Mouse (Mus musculus) intestine, embryonic 16.5 days (tissue): ENCODE data around the gene Suclg1. TPM values are rescaled to one million over a fixed set of nuclear protein-coding genes. Genes with fewer than 3 reads are reported as not detected.

Experiments
- ATAC-seq: fragments of 200-750 bp; cut with Nextera tagmentation; 2 replicates; pipeline ENCODE4 v1.8.0; 2017; ENCODE audit warnings: moderate TSS enrichment, moderate library complexity
- H3K27ac ChIP-seq: fragments of 300-500 bp; sonication (generic); 2 replicates; pipeline ENCODE4 v1.5.1; 2014; ENCODE audit warnings: mild to moderate bottlenecking, low read length
- H3K27me3 ChIP-seq: fragments of 300-500 bp; sonication (generic); replicated peaks from 2 replicates; pipeline ENCODE4 v1.6.1; 2014; ENCODE audit warnings: low read length, control low read depth, mixed read lengths; ENCODE audit not compliant: control insufficient read depth, insufficient read depth
- H3K36me3 ChIP-seq: fragments of 300-500 bp; sonication (generic); 2 replicates; pipeline ENCODE4 v1.6.1; 2014; ENCODE audit warnings: low read length, control low read depth; ENCODE audit not compliant: control insufficient read depth, insufficient read depth
- H3K4me1 ChIP-seq: fragments of 300-500 bp; sonication (generic); 2 replicates; pipeline ENCODE4 v1.6.1; 2014; ENCODE audit warnings: low read length, control low read depth, mixed read lengths; ENCODE audit not compliant: control insufficient read depth, insufficient read depth
- H3K4me2 ChIP-seq: fragments of 300-500 bp; sonication (generic); 2 replicates; pipeline ENCODE4 v1.6.1; 2014; ENCODE audit warnings: low read depth, low read length, control low read depth
- H3K4me3 ChIP-seq: fragments of 300-500 bp; sonication (generic); 2 replicates; pipeline ENCODE4 v1.5.1; 2014; ENCODE audit warnings: mild to moderate bottlenecking, low read length
- H3K9ac ChIP-seq: fragments of 300-500 bp; sonication (generic); 2 replicates; pipeline ENCODE4 v1.6.1; 2014; ENCODE audit warnings: low read depth, low read length
- H3K9me3 ChIP-seq: fragments of 300-500 bp; sonication (generic); 2 replicates; pipeline ENCODE4 v1.6.1; 2016; ENCODE audit warnings: low read length, control low read depth; ENCODE audit not compliant: control insufficient read depth
- WGBS: fragments of 180-500 bp; shearing (Covaris S2); extraction: QIAGEN DNeasy Blood & Tissue Kit; methylation state at CpG from one replicate; pipeline ENCODE4 v1.1.7; 2014; 5-methylcytosine and 5-hydroxymethylcytosine counted together
- polyA plus RNA-seq: library from polyadenylated mRNA; unstranded; fragments of >200 nt; fragmentation: Nextera tagmentation; extraction: Ambion mirVana; gene quantifications from 2 replicates; pipeline ENCODE4 v1.2.1, GENCODE M21; 2015

Gene Suclg1
- polyA plus RNA-seq, 1 experiment from 2014 or later: 371 TPM

DNA sequence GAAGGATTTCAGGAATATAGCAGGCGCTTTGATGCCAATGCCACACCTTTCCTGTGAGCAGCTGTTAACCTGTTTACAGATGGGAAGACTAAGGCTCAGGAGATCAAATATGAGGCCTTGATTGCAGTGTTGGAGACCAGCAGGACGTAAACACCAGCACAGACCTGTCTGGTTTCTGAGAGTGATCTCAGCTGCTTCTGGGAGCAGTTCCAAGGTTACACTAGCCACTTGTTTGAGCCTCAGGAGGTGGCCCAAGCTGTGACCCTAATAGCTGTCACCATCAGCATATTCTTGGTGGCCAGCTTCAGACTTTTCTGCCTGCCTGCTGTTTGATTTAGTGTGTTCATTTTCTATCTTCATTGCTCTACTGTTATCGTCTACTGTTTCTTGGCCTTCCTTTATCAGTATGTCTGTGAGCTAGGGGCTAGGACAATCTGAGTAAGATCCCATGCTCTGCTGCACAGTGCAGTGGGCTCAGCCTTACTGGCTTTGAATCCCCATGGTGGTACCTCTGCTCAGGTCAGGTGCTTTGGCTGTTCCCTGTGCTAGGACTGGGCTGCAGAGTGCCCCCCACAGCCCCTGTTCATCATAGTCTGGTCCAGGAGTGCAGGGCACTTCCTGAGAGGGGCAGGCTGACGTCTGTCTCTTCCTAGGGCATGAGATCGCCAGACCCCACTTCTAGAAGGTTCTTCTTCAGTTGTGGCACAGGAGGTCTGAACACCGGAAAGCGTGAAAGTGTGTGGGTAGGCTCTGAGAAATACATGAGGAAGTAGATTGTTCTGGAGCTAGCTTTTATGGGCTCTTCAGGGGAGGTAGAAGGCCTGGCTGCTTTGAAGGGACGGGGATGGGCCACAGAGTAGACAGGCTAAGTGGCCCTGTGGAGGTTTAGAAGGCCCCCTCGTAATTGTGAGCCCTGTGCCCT is 6.4 kb downstream of the Suclg1 start:
- 70% methylated on average over 9 of the region's 9 CpGs for WGBS
- Histone ChIP-seq H3K9ac (no peak overlapping the region), H3K9me3 (no peaks in the 10 kb centered on the region), H3K27me3 (no peaks in the 10 kb centered on the region), H3K27ac (peak overlapping the region; percentile 5; the same call in 1 of the 2 replicates), H3K4me2 (no peak overlapping the region), H3K36me3 (peaks cover 6% of the 10 kb centered on the region; the same call in 1 of the 2 replicates), H3K4me3 (no peak overlapping the region), H3K4me1 (peaks cover 36% of the 10 kb centered on the region)
- ATAC-seq: peak; percentile 22; the same call in 1 of the 2 replicates

DNA sequence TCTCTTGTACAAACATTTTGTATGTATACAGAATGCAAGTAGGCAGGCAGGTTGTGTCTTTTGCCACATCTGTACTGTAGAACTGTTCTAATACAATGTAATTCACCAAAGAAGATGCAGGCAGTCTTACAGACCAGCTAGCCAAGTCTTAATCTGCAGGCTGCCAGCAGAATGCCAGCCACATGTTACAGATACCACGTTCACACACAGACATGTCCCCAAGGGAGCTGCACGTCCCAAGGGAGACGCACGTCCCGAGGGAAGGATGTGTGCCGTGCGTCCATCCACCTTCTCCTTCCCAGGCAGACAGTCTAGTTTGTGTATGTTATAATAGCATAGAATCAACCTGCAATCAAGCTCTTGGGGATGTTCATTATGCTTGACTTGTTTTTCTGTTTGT is 8.9 kb downstream of the Suclg1 start:
- H3K27ac ChIP-seq: no peak overlapping the region; the same call in 1 of the 2 replicates
- no peaks in the 10 kb centered on the region for H3K27me3 ChIP-seq
- H3K4me1 ChIP-seq: peaks cover 24% of the 10 kb centered on the region
- no peaks in the 10 kb centered on the region for H3K9me3 ChIP-seq
- 87% methylated on average over 7 of the region's 7 CpGs for WGBS
- no peak overlapping the region for H3K4me2 ChIP-seq
- ATAC-seq: no peak
- H3K36me3 ChIP-seq: peaks cover 12% of the 10 kb centered on the region
- no peak overlapping the region for H3K4me3 ChIP-seq
- no peak overlapping the region for H3K9ac ChIP-seq

DNA sequence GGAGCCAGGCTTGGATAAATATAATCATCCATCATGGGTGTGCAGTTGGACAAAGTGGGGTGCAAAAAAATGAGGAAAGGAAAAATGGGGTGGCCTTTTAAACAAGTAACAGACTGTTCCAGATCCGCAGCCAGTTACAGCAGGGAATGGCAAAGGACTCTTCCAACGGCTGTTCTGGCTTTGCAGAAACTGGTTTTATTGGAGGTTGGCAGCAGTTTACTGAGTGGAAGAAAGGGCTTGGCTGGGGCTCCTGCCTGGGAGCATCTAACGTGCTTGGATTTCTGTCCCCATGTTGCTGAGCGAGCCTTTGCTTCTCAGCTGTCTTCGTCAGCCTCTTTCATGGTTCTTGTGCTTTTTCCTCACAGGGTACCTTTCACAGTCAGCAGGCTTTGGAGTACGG is 11.9 kb downstream of the Suclg1 start:
- Histone ChIP-seq H3K27me3 (no peaks in the 10 kb centered on the region), H3K9ac (no peak overlapping the region), H3K27ac (no peak overlapping the region), H3K9me3 (no peaks in the 10 kb centered on the region), H3K4me3 (no peak overlapping the region), H3K4me1 (peaks cover 3% of the 10 kb centered on the region; the same call in 1 of the 2 replicates), H3K4me2 (no peak overlapping the region), H3K36me3 (peaks cover 18% of the 10 kb centered on the region)
- ATAC-seq: no peak
- 85% methylated on average over 6 of the region's 6 CpGs for WGBS

DNA sequence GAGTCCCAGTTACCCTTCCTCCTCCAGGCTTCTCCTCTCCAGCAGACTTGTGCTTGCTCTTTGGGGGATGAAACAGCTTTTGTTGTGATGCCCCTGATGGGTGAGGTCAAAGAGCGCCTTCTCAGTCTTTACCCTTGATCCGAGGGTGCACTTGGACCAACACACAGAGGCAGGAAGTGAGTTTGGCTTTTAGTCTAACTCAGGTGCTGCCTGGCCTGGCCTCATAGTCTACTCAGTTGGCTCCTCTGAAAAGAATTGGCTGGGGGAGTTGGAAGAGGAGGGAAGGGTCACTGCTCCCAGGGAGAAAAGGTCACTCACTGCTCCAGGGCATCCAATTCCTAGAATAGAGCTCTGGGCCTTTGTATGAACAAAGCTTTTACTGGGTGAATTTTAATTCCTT is 16.6 kb downstream of the Suclg1 start:
- Histone ChIP-seq H3K9ac (no peak overlapping the region), H3K27ac (no peak overlapping the region), H3K36me3 (peaks cover 24% of the 10 kb centered on the region), H3K4me3 (no peak overlapping the region), H3K4me2 (no peak overlapping the region), H3K27me3 (no peaks in the 10 kb centered on the region), H3K4me1 (no peaks in the 10 kb centered on the region), H3K9me3 (no peaks in the 10 kb centered on the region)
- 75% methylated on average over 2 of the region's 2 CpGs for WGBS
- no peak for ATAC-seq

DNA sequence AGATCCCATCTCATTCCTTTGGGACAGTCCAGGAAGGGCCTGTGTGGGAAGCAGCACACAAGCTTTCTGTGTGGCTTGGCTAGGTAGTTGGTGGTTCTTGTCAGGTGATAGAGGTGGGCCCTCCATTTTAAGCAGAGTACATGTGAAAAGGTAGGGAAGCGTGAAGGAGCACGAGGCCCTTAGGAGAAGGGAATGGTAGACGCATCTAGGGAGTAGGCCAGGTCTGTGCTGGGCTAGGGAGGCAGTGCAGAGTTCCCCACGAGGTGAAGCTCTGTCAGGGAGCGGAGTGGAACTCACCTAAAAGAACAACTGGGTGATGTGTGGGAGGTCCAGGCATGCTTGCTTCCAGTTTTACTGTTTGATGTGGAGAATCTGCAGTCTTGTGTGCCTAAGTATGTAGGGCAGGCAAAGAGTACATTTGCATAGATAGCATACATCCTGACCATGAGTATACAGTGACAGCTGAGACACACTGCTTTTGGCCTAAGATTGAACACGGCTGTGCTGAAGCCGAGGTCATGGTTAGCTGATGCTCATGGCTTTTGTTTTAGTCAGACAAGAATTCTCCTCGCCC is 19.6 kb downstream of the Suclg1 start:
- Histone ChIP-seq H3K4me1 (no peaks in the 10 kb centered on the region), H3K27ac (no peak overlapping the region), H3K36me3 (peaks cover 40% of the 10 kb centered on the region), H3K4me2 (no peak overlapping the region), H3K27me3 (no peaks in the 10 kb centered on the region), H3K9ac (no peak overlapping the region), H3K9me3 (no peaks in the 10 kb centered on the region), H3K4me3 (no peak overlapping the region)
- WGBS: 93% methylated on average over 8 of the region's 8 CpGs
- no peak for ATAC-seq

DNA sequence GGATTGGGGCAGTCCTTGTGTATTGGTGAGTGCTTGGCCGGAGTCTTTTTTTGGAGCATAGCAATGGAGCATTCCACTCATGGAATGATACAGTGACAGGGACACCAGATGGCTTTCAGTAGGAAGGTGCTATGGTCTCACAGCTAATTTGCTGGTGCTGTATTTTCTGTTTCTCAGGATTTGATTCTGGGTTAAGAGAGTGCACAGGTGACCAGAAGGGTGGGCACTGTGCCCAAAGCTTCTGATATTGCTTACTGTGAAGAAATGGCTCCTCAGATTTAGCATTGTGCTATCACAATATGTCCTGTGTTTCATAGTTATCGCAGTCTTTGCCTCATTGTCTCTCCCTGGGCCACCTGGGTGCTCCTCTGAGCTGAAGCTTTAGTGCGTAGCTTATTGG is 21.2 kb downstream of the Suclg1 start:
- Histone ChIP-seq H3K4me2 (no peak overlapping the region), H3K4me1 (no peaks in the 10 kb centered on the region), H3K27ac (no peak overlapping the region), H3K36me3 (peaks cover 44% of the 10 kb centered on the region), H3K27me3 (no peaks in the 10 kb centered on the region), H3K4me3 (no peak overlapping the region), H3K9ac (no peak overlapping the region), H3K9me3 (no peaks in the 10 kb centered on the region)
- WGBS: 88% methylated on average over 3 of the region's 3 CpGs
- ATAC-seq: no peak; the same call in 1 of the 2 replicates

DNA sequence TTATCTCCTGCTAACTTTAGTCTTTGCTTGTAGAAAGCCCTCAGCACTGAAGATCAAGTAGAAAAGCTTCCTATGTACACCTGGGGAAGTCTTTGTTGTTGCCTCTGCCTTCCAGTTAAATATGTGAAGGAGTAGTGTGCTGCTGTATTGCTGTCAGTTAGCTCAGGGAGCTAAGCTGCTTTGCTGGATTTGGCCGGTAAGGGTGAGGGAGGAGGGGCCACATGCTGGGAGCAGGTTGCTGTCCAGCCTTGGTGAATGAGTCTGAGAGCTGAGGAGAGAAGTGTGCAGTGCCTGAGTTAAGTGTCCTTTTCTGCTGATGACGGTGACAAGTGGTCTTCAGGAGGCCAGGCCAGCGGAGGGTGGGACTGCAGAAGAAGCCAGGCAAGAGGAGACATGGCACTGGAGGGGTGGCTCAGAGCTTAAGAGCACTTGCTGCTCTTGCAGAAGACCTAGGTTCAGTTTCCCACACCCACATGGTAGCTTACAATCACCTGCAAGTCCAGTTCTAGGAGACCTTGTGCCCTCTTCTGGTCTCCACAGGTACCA is 23.4 kb downstream of the Suclg1 start:
- WGBS: 89% methylated on average over 3 of the region's 3 CpGs

DNA sequence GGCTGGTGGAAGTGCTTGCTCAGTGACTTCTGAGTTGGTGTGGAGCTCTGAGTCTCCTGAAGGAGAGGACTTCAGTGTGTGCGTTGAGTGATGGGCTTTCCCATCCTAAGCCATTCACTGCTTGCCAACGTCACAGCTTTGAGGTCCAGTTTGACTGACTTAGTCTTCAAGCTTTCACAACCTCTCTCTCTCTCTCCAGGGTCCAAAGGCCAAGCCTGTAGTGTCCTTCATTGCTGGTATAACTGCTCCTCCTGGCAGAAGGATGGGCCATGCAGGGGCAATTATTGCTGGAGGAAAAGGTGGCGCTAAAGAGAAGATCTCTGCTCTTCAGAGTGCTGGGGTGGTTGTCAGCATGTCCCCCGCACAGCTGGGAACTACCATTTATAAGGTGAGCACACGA is 26.8 kb downstream of the Suclg1 start:
- Histone ChIP-seq H3K4me2 (no peak overlapping the region), H3K27ac (no peak overlapping the region), H3K4me1 (no peaks in the 10 kb centered on the region), H3K4me3 (no peak overlapping the region), H3K27me3 (no peaks in the 10 kb centered on the region), H3K36me3 (peaks cover 48% of the 10 kb centered on the region), H3K9me3 (no peaks in the 10 kb centered on the region), H3K9ac (no peak overlapping the region)
- ATAC-seq: peak; percentile 42
- WGBS: 83% methylated on average over 5 of the region's 5 CpGs

More for the DNA sequence above, 23.4 kb downstream of the Suclg1 start:
- Histone ChIP-seq H3K4me3 (no peak overlapping the region), H3K9me3 (no peaks in the 10 kb centered on the region), H3K27ac (no peak overlapping the region), H3K4me2 (no peak overlapping the region), H3K27me3 (no peaks in the 10 kb centered on the region), H3K9ac (no peak overlapping the region), H3K36me3 (peaks cover 52% of the 10 kb centered on the region), H3K4me1 (no peaks in the 10 kb centered on the region)
- no peak for ATAC-seq

DNA sequence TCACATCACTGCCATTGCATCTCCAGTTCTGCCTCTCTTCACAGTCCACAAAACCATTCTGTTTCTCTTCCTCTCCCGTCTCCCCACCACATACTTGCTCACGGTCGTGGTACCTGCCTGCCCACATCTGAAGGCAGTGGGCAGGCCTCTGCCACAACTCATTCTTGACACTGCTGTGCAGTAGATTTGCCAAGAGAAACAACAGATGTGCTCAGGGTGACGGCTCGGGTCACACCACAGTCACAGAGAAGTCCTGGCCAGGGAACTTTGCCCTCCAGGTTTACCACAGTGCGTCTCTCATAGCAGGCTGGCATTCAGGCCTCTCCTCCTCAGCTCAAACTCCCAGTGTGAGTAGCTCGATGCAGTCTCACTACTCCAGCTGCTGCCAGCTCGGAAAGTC is 31.5 kb downstream of the Suclg1 start:
- Histone ChIP-seq H3K4me2 (no peak overlapping the region), H3K27ac (no peak overlapping the region), H3K9ac (no peak overlapping the region), H3K9me3 (no peaks in the 10 kb centered on the region), H3K4me1 (no peaks in the 10 kb centered on the region; the same call in 1 of the 2 replicates), H3K27me3 (no peaks in the 10 kb centered on the region), H3K36me3 (peaks cover 22% of the 10 kb centered on the region), H3K4me3 (no peak overlapping the region)
- ATAC-seq: peak; percentile 42; the same call in 1 of the 2 replicates
- 58% methylated on average over 8 of the region's 8 CpGs for WGBS
